Comparison of ENCODE assay signal across 9 mouse cellular contexts in genomic region chr8:75169363-75169762, GRCm38 (mm10). TPM values are rescaled to one million over a fixed set of nuclear protein-coding genes. Genes with fewer than 3 reads are reported as not detected.
DNase-seq lines count a peak whose midpoint lies in the region; ATAC-seq and TF ChIP-seq lines count a peak whose summit lies in the region.
"Had no signal": no experiment of that assay in that cellular context is flagged by ENCODE, and none has a peak within 500 bp of the region (broad histone marks: within the 10 kb centered on the region; RNA-seq: fewer than 3 reads in every experiment).

No protein-coding gene starts in this region.

- H3K79me2 ChIP-seq in heart, adult 2 months (replicated peaks; ENCODE audit: control insufficient read depth, insufficient read depth, low read length) = no peaks in the 10 kb centered on the region

- no peak overlapping the region for H3K9ac ChIP-seq in heart, postnatal 0 days (replicated peaks; ENCODE audit: low read depth, low read length)
- no peak overlapping the region for H3K9ac ChIP-seq in heart, adult 2 months (ENCODE audit: low read depth, low read length)

- TF ChIP-seq EP300 in heart, postnatal 0 days (IDR thresholded peaks at IDR 0.05; ENCODE audit: low read depth) = no peak
- no peak for TF ChIP-seq EP300 in heart, adult 2 months (IDR thresholded peaks at IDR 0.05; ENCODE audit: insufficient read depth, low read depth, low read length)

- no peaks in the 10 kb centered on the region for H3K27me3 ChIP-seq in heart, postnatal 0 days (ENCODE audit: control insufficient read depth, insufficient read depth, low read length)
- no peaks in the 10 kb centered on the region for H3K27me3 ChIP-seq in heart, adult 2 months (ENCODE audit: control insufficient read depth, insufficient read depth, low read length)

- H3K4me2 ChIP-seq in heart, postnatal 0 days (ENCODE audit: low read depth, low read length) = no peak overlapping the region

- no peak overlapping the region for H3K4me3 ChIP-seq in heart, postnatal 0 days (ENCODE audit: low read depth, low read length)
- no peak overlapping the region for H3K4me3 ChIP-seq in heart, adult 2 months

- no peaks in the 10 kb centered on the region for H3K36me3 ChIP-seq in heart, postnatal 0 days (replicated peaks; ENCODE audit: control insufficient read depth, insufficient read depth, low read length)
- H3K36me3 ChIP-seq in heart, adult 2 months (ENCODE audit: control insufficient read depth, insufficient read depth, low read length) = no peaks in the 10 kb centered on the region

- no peak for TF ChIP-seq POLR2A in heart, adult 2 months (IDR thresholded peaks at IDR 0.05; ENCODE audit: insufficient read depth, low read depth, low read length)

- H3K9me3 ChIP-seq in heart, postnatal 0 days (replicated peaks; ENCODE audit: control insufficient read depth, low read length) = no peaks in the 10 kb centered on the region

- DNase-seq in heart, postnatal 0 days (ENCODE audit: low spot score) = peak; percentile 73
- DNase-seq in heart, adult 2 months = no peak
- peak; percentile 93 for DNase-seq in left cerebral cortex, postnatal 4 days
- no peak for DNase-seq in left cerebral cortex, postnatal 10 days (ENCODE audit: extremely low spot score in 1 of 2, low spot score in 2 of 2)
- DNase-seq in testis, postnatal 10 days (ENCODE audit: low spot score) = peak; percentile 49
- no peak for DNase-seq in testis, postnatal 14 days (ENCODE audit: low spot score)
- no peak for DNase-seq in spleen, adult 12 weeks (ENCODE audit: low spot score)
- DNase-seq: kidney, postnatal 25 days; thymus, adult 18-20 months had no signal

- WGBS in heart, postnatal 0 days = 22% methylated on average over 5 of the region's 5 CpGs
- 50% methylated on average over 5 of the region's 5 CpGs for WGBS in heart, adult 2 months

- TF ChIP-seq CTCF in heart, postnatal 0 days (IDR thresholded peaks at IDR 0.05; ENCODE audit: low read depth) = no peak
- no peak for TF ChIP-seq CTCF in heart, adult 2 months (IDR thresholded peaks at IDR 0.05)

- peak; percentile 78 for ATAC-seq in heart, postnatal 0 days (ENCODE audit: insufficient read depth, low read depth)

- H3K27ac ChIP-seq in heart, postnatal 0 days (ENCODE audit: low read depth) = no peak overlapping the region
- H3K27ac ChIP-seq in heart, adult 2 months = no peak overlapping the region

- intact Hi-C loops in heart, adult 2 months (cut with DNase I) = no loop called here
- intact Hi-C loops in left cerebral cortex, postnatal 4 days (cut with DNase I) = no loop called here
- intact Hi-C loops in left cerebral cortex, postnatal 10 days (cut with DNase I) = no loop called here

- H3K4me1 ChIP-seq in heart, postnatal 0 days (ENCODE audit: control insufficient read depth, insufficient read depth) = no peaks in the 10 kb centered on the region
- no peaks in the 10 kb centered on the region for H3K4me1 ChIP-seq in heart, adult 2 months (ENCODE audit: control insufficient read depth, insufficient read depth, low read length)

RNA-seq across cellular contexts. Expression of gene Rasd2, which starts 44.4 kb away (rescaled TPM):
- 2.0 and 4.0 TPM in 2 replicates for total RNA-seq in heart, postnatal 0 days (2014; rRNA removed; ENCODE audit: low replicate concordance)
- 0.63 and 0.68 TPM in 2 replicates for polyA plus RNA-seq in heart, postnatal 0 days (2015; fragmentation: Nextera tagmentation; extraction: Ambion mirVana)
- total RNA-seq in heart, adult 2 months (2021) = 1 to 10 TPM; 3.7 to 5.6 TPM
- 2.8 and 2.9 TPM in 2 replicates for polyA plus RNA-seq in heart, adult 2 months (2012; rRNA removed)
- total RNA-seq in left cerebral cortex, postnatal 4 days (2021) = 1 to 10 TPM; 7.8 to 9.8 TPM
- total RNA-seq in left cerebral cortex, postnatal 10 days (2021) = 10 to 100 TPM; 33.5 to 46.8 TPM

RNA-seq across cellular contexts. Expression of gene Mcm5, which starts 60.0 kb away (rescaled TPM):
- total RNA-seq in heart, postnatal 0 days (2014; rRNA removed; ENCODE audit: low replicate concordance) = 51.6 and 51.8 TPM in 2 replicates
- 20.9 and 23.8 TPM in 2 replicates for polyA plus RNA-seq in heart, postnatal 0 days (2015; fragmentation: Nextera tagmentation; extraction: Ambion mirVana)
- total RNA-seq in heart, adult 2 months (2021) = 1 to 10 TPM; 3.4 to 3.7 TPM
- 3.4 and 4.1 TPM in 2 replicates for polyA plus RNA-seq in heart, adult 2 months (2012; rRNA removed)
- 10 to 100 TPM; 16.6 to 17.5 TPM for total RNA-seq in left cerebral cortex, postnatal 4 days (2021)
- total RNA-seq in left cerebral cortex, postnatal 10 days (2021) = 10 to 100 TPM in 1 of 2 experiments, 1 to 10 TPM in 1; 9.3 to 10.4 TPM

Comparison
In these comparisons a context has a peak if more than half of its experiments do, and no peak if none do; other contexts are left out.
1. DNase-seq: peak in heart, postnatal 0 days (single experiment), left cerebral cortex, postnatal 4 days (single experiment) and testis, postnatal 10 days (single experiment); none in heart, adult 2 months (0 of 2), left cerebral cortex, postnatal 10 days (0 of 2), testis, postnatal 14 days (single experiment) and spleen, adult 12 weeks (single experiment).